Mouse (Mus musculus) left cerebral cortex, postnatal 4 days (tissue): ENCODE data around the gene Sesn2. TPM values are rescaled to one million over a fixed set of nuclear protein-coding genes. Genes with fewer than 3 reads are reported as not detected.
"Not testable (repeated sequence)": the region's sequence is repeated elsewhere in the genome, so short reads cannot be mapped to it uniquely, and the experiment has no call there.

ENCODE experiments used
- DNase-seq: peaks from one replicate; pipeline ENCODE4 v3.0.0-alpha.2; 2022
- intact Hi-C: fragments of 180-260 bp; cut with DNase I; formaldehyde crosslinking; loops from one replicate; pipeline ENCODE4 v1.15.1; 2025
- total RNA-seq, 2 experiments: library from RNA; stranded (reverse); gene quantifications; 2 replicates each; pipeline ENCODE4 v1.2.3; 2021

Sesn2 gene
- total RNA-seq, 2 experiments from 2014 or later: 6.8 to 7.0 TPM

GRCm38 (mm10) chr4:132484820-132485219 lies 25.5 kb downstream of the Sesn2 start:
- DNase-seq: no peak
- intact Hi-C loops: no loop called here

- intact Hi-C loops: no loop called here
- no peak for DNase-seq
Measured at GRCm38 (mm10) chr4:132484231-132484630, 26.1 kb downstream of the Sesn2 start.

- intact Hi-C loops: no loop called here
- no peak for DNase-seq
Measured at GRCm38 (mm10) chr4:132482956-132483608, 27.2 kb downstream of the Sesn2 start.

- DNase-seq, intact Hi-C loops: not testable (repeated sequence)
Measured at GRCm38 (mm10) chr4:132482104-132482503, 28.2 kb downstream of the Sesn2 start.

- intact Hi-C loops: no loop called here
Measured at GRCm38 (mm10) chr4:132477833-132478232, 32.5 kb downstream of the Sesn2 start.

GRCm38 (mm10) chr4:132475895-132476878 lies 34.1 kb downstream of the Sesn2 start:
- intact Hi-C loops: no loop called here
- no peak for DNase-seq

More at GRCm38 (mm10) chr4:132477833-132478232, 32.5 kb downstream of the Sesn2 start:
- no peak for DNase-seq

- intact Hi-C loops: no loop called here
- DNase-seq: no peak
Measured at GRCm38 (mm10) chr4:132474631-132475030, 35.7 kb downstream of the Sesn2 start.

GRCm38 (mm10) chr4:132473411-132473810 lies 36.9 kb downstream of the Sesn2 start:
- intact Hi-C loops: no loop called here
- DNase-seq: no peak

- DNase-seq: no peak
- intact Hi-C loops: no loop called here
Measured at GRCm38 (mm10) chr4:132469873-132470272, 40.4 kb downstream of the Sesn2 start.

GRCm38 (mm10) chr4:132464255-132464613 lies 46.1 kb downstream of the Sesn2 start:
- intact Hi-C loops: loop anchor here (5.0 kb wide), 1 partner anchor 48 kb away; the partner anchor contains the start of gene Sesn2
- no peak for DNase-seq

GRCm38 (mm10) chr4:132463430-132464254 lies 46.7 kb downstream of the Sesn2 start, which contains the start of gene Med18:
Gene Med18, minus strand, starts transcription at chr4:132463921.
- intact Hi-C loops: loop anchor here (5.0 kb wide), 1 partner anchor 49 kb away; the partner anchor contains the start of gene Sesn2
- DNase-seq: peak; percentile 94

- intact Hi-C loops: loop anchor here (5.0 kb wide), 1 partner anchor 49 kb away; the partner anchor contains the start of gene Sesn2
- DNase-seq: no peak
Measured at GRCm38 (mm10) chr4:132462836-132463235, 47.5 kb downstream of the Sesn2 start.

GRCm38 (mm10) chr4:132460225-132460624 lies 50.1 kb downstream of the Sesn2 start:
- intact Hi-C loops: loop anchor here (5.0 kb wide), 1 partner anchor 52 kb away; the partner anchor contains the start of gene Sesn2

GRCm38 (mm10) chr4:132455561-132455960 lies 54.7 kb downstream of the Sesn2 start:
- intact Hi-C loops: no loop called here
- DNase-seq: no peak

More at GRCm38 (mm10) chr4:132460225-132460624, 50.1 kb downstream of the Sesn2 start:
- no peak for DNase-seq

GRCm38 (mm10) chr4:132455146-132455545 lies 55.2 kb downstream of the Sesn2 start:
- DNase-seq: no peak
- intact Hi-C loops: no loop called here

GRCm38 (mm10) chr4:132454216-132454615 lies 56.1 kb downstream of the Sesn2 start:
- no peak for DNase-seq
- intact Hi-C loops: no loop called here

GRCm38 (mm10) chr4:132449778-132450177 lies 60.5 kb downstream of the Sesn2 start:
- intact Hi-C loops: no loop called here

GRCm38 (mm10) chr4:132446105-132446504 lies 64.2 kb downstream of the Sesn2 start:
- no peak for DNase-seq
- intact Hi-C loops: no loop called here

More at GRCm38 (mm10) chr4:132449778-132450177, 60.5 kb downstream of the Sesn2 start:
- DNase-seq: no peak

GRCm38 (mm10) chr4:132444516-132444915 lies 65.8 kb downstream of the Sesn2 start:
- no peak for DNase-seq
- intact Hi-C loops: no loop called here
